Mouse (Mus musculus) embryonic stem cell, embryonic (primary cell): ENCODE data around the gene Bend7.

Experiments
- CTCF ChIA-PET, 4 experiments: fragments of 300-600 bp in 2 of 4; fragments of 350-600 bp in 2 of 4; sonication (Branson Sonifier 250); formaldehyde crosslinking; loops; one replicate each; lab custom pipeline; 2022; ENCODE audit warnings: inconsistent platforms in 2 of 4; lab: Charles Lee
- POLR2A ChIA-PET, 4 experiments: fragments of 300-600 bp in 2 of 4; fragments of 350-600 bp in 2 of 4; sonication (Branson Sonifier 250); formaldehyde crosslinking; loops; one replicate each; lab custom pipeline; 2022; ENCODE audit warnings: antibody characterized with exemption in 4 of 4, inconsistent platforms in 1 of 4; lab: Charles Lee

Gene Bend7

GRCm38 (mm10) chr2:4770376-4770775 is 52.7 kb downstream of the Bend7 start:
- ChIA-PET CTCF (no interaction called here), POLR2A (no interaction called here)

DNA sequence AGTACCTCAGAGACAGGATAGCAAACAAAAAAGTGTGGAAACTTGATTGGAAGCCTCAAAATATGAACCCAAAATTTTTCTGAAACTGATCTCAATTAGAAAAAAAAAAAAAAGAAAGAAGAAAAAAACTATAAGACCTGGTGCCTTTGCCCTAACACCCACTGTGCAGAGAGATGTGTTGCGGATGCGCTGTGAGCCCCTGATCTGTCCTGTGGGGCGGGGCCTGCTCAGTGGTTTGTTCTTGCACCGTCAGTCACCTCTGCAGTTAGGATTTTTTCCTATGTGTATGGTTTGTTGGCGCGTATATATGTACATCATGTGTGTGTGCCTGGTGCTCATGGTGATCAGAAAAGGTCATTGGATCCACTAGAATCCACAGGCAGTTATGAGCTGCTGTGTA is 56.3 kb downstream of the Bend7 start:
- ChIA-PET POLR2A (interaction anchor here in 1 of 4 experiments (1.6 kb wide), 1 partner anchor 84 kb away, joined by 3 read pairs; no protein-coding TSS in a partner anchor), CTCF (no interaction called here)

GRCm38 (mm10) chr2:4777291-4777690 is 59.7 kb downstream of the Bend7 start:
- ChIA-PET CTCF (interaction anchor here in 1 of 4 experiments (0.6 kb wide), 1 partner anchor 12 kb away, joined by 5 read pairs; no protein-coding TSS in a partner anchor), POLR2A (no interaction called here)

GRCm38 (mm10) chr2:4781641-4782040 is 64.0 kb downstream of the Bend7 start:
- CTCF ChIA-PET, result interaction anchor here in 1 of 4 experiments (0.6 kb wide), 1 partner anchor 917 kb away, joined by 3 read pairs; no protein-coding TSS in a partner anchor
- POLR2A ChIA-PET, result no interaction called here

DNA sequence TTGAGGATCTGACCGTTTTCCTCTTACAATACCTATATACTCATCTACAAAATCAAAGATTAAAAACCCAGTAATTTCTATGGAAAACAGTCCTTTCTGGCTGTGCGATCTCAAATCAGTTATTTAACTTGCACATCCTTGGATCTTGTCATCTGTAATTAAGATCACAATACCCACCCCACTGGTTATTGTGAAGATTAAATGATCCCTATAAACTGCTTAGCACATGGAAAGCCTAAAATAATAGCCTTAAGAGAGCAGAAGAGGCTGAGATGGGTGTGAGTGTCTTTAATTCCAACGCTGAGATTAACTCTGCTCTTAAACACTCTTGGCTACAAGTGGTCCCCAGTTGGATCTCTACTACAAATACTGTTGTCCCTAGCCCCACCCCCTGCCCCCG is 64.8 kb downstream of the Bend7 start:
- POLR2A ChIA-PET, result no interaction called here
- CTCF ChIA-PET, result no interaction called here

DNA sequence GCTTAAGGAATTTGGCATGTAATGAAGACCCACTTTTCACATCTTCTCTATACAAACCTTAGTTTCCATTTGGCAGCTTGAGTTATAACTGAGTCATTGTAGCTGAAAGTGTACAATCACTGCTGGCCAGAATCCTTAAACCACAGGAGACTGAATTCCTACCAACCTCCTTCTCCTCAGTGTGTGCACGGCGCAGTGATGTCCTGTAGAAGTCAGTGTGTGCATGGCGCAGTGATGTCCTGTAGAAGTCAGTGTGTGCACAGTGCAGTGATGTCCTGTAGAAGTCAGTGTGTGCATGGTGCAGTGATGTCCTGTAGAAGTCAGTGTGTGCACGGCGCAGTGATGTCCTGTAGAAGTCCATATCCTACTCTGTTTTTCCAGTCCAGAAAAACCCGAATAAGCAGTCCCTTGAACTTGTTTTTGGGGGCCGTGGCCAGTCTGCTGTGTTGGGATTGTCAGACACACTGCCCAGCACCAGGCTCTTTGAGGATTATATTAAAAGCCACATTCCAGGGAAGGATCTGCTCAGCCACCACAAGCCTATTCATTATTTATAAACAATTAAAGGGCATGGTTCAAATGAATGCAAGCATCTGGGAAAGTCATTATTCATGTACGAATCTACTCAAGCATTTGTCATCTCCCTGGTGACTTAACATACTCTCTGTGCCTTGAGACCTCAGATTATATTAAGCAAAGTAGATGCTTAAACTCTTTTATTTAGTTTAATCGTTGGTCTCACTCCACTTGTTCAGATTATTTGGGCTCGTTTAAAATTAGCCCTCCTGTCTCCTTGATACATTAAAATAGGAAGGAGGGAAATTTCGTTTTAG is 65.4 kb downstream of the Bend7 start:
- ChIA-PET CTCF (no interaction called here), POLR2A (no interaction called here)

DNA sequence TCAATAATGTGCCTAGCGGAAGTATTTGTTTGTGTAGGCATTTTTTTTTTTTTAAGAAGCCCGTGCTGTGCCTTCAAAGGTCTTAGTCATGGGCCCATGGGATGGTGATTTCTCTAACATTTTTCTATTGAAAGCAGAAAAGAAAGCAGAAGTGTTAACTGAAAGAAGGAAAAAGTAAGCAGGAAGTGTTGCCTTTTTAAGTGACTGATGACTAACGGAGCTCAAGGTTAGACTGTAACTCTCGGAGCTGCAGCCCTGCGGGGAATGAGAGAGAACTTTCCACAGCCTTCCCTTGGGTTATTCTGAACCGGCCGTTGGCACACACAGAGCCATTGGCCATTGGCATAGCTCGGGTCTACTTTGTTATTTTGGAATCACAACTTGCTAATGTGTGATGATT is 66.4 kb downstream of the Bend7 start:
- ChIA-PET POLR2A (no interaction called here), CTCF (no interaction called here)

GRCm38 (mm10) chr2:4785016-4785415 is 67.4 kb downstream of the Bend7 start:
- ChIA-PET POLR2A (no interaction called here), CTCF (no interaction called here)

- POLR2A ChIA-PET, result no interaction called here
- CTCF ChIA-PET, result no interaction called here
Observed at GRCm38 (mm10) chr2:4787223-4787622, 69.6 kb downstream of the Bend7 start.

GRCm38 (mm10) chr2:4791646-4792045 is 74.0 kb downstream of the Bend7 start:
- CTCF ChIA-PET, result no interaction called here
- POLR2A ChIA-PET, result no interaction called here

GRCm38 (mm10) chr2:4792554-4792953 is 74.9 kb downstream of the Bend7 start:
- ChIA-PET POLR2A (no interaction called here), CTCF (no interaction called here)

DNA sequence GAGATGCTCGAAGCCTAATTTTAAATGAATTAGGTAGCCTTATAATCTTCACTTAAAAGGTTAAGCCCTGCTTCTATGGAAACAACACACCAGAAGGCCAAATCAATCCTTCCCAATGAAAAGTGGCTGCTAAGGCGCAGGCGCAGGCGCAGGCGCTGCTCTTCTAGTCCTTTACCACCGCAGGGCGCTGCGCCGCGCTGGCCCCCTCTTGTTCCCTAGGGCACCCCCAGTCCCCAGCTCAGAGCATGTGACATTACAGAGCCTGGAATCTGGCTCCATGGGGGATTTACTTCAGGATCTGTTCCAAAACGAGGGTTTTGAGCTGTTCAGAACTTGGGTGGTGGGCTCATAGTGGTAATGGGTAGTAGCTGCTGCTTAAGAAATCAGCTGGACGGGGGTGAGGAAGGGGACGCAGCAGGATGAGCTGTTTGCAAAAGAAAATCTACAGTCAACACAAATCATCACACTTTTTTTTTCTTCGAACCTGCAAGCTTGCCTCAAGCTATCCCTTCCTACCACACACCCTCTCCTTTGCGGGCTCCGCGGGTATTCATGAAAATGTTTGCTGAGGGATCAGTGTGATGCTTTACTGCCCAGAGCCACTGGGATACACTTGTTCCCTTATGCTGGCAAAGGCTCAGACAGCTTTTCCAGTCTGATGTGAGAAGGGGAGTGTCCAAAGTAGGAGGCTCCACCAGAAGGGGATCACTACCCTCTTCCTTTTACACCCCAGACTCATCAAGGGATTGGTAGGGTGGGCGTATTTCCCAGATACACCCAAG is 85.0 kb downstream of the Bend7 start:
- ChIA-PET CTCF (interaction anchor here in 3 of 4 experiments (0.8 to 1.6 kb wide), 5 partner anchors 16 to 62 kb away, joined by 3 to 6 read pairs (median 3); no protein-coding TSS in a partner anchor), POLR2A (interaction anchor here in 2 of 4 experiments (1.1 to 1.4 kb wide), 2 partner anchors 16 to 62 kb away, joined by 3 read pairs; no protein-coding TSS in a partner anchor)

GRCm38 (mm10) chr2:4816308-4816707 is 98.7 kb downstream of the Bend7 start:
- POLR2A ChIA-PET, result interaction anchor here in 1 of 4 experiments (0.5 kb wide), 1 partner anchor 274 kb away, joined by 9 read pairs; no protein-coding TSS in a partner anchor
- CTCF ChIA-PET, result no interaction called here

- ChIA-PET CTCF (interaction anchor here in 3 of 4 experiments (0.6 to 1.0 kb wide), 5 partner anchors 47 to 106 kb away, joined by 3 to 4 read pairs (median 3); no protein-coding TSS in a partner anchor), POLR2A (interaction anchor here in 3 of 4 experiments (0.7 to 1.4 kb wide), 6 partner anchors 11 to 417 kb away, joined by 3 read pairs; partner anchors contain the start of gene Prpf18 (in 1 of the 3))
Observed at GRCm38 (mm10) chr2:4817678-4818077, 100.0 kb downstream of the Bend7 start.

- POLR2A ChIA-PET, result interaction anchor here in 2 of 4 experiments (0.6 to 1.3 kb wide), 2 partner anchors 11 to 164 kb away, joined by 4 to 7 read pairs; no protein-coding TSS in a partner anchor
- CTCF ChIA-PET, result no interaction called here
Observed at GRCm38 (mm10) chr2:4820230-4820629, 102.6 kb downstream of the Bend7 start.

- ChIA-PET CTCF (no interaction called here), POLR2A (interaction anchor here in 1 of 4 experiments (0.5 kb wide), 1 partner anchor 19 kb away, joined by 3 read pairs; no protein-coding TSS in a partner anchor)
Observed at GRCm38 (mm10) chr2:4824067-4824466, 106.4 kb downstream of the Bend7 start.

DNA sequence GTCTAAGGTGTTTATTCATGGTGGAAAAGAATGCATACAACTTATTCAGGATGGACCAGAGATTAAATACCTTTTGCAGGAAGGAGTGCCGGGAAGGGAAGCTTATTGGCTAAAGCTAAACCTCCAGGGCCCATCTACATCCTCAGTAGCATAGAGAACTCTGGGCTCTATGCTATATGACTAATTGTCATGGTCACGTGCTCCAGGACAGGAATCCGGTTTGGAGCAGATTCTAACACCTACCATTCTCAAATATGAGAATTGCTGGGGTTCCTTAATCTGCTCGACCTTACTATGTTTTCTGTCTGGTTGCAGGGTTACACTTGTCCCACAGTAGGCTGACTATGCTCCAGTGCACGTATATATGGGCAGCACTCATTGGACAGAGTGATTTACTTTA is 110.4 kb downstream of the Bend7 start:
- CTCF ChIA-PET, result no interaction called here
- POLR2A ChIA-PET, result no interaction called here

- POLR2A ChIA-PET, result no interaction called here
- CTCF ChIA-PET, result interaction anchor here in 2 of 4 experiments (0.6 to 0.8 kb wide), 2 partner anchors 27 to 562 kb away, joined by 3 to 15 read pairs; no protein-coding TSS in a partner anchor
Observed at GRCm38 (mm10) chr2:4828446-4828997, 110.9 kb downstream of the Bend7 start.

- ChIA-PET CTCF (interaction anchor here in 2 of 4 experiments (0.6 to 0.8 kb wide), 2 partner anchors 27 to 563 kb away, joined by 3 to 15 read pairs; no protein-coding TSS in a partner anchor), POLR2A (no interaction called here)
Observed at GRCm38 (mm10) chr2:4829007-4829406, 111.4 kb downstream of the Bend7 start.
